Mouse (Mus musculus) embryonic facial prominence, embryonic 12.5 days (tissue): Measurements from ENCODE around the gene Fam25c. TPM values are rescaled to one million over a fixed set of nuclear protein-coding genes. Genes with fewer than 3 reads are reported as not detected.

Experiments
- ATAC-seq: fragments of 200-750 bp; cut with Nextera tagmentation; 2 replicates; pipeline ENCODE4 v1.8.0; 2017; ENCODE audit not compliant: insufficient number of reproducible peaks, insufficient read depth, low FRiP score, low TSS enrichment
- H3K27ac ChIP-seq: fragments of 300-500 bp; sonication (generic); 2 replicates; pipeline ENCODE4 v1.5.1; 2016; ENCODE audit warnings: mild to moderate bottlenecking
- H3K27me3 ChIP-seq: fragments of 300-500 bp; sonication (generic); 2 replicates; pipeline ENCODE4 v1.6.1; 2016; ENCODE audit warnings: mild to moderate bottlenecking, moderate library complexity
- H3K36me3 ChIP-seq: fragments of 300-500 bp; sonication (generic); 2 replicates; pipeline ENCODE4 v1.6.1; 2016; ENCODE audit warnings: mild to moderate bottlenecking
- H3K4me1 ChIP-seq: fragments of 300-500 bp; sonication (generic); 2 replicates; pipeline ENCODE4 v1.6.1; 2016
- H3K4me2 ChIP-seq: fragments of 300-500 bp; sonication (generic); replicated peaks from 2 replicates; pipeline ENCODE4 v1.6.1; 2016; ENCODE audit warnings: mild to moderate bottlenecking, moderate library complexity
- H3K4me3 ChIP-seq: fragments of 300-500 bp; sonication (generic); 2 replicates; pipeline ENCODE4 v1.5.1; 2016; ENCODE audit warnings: mild to moderate bottlenecking
- H3K9ac ChIP-seq: fragments of 300-500 bp; sonication (generic); 2 replicates; pipeline ENCODE4 v1.6.1; 2016; ENCODE audit warnings: mild to moderate bottlenecking, moderate library complexity
- H3K9me3 ChIP-seq: fragments of 300-500 bp; sonication (generic); 2 replicates; pipeline ENCODE4 v1.6.1; 2016; ENCODE audit warnings: mild to moderate bottlenecking, moderate library complexity
- WGBS: fragments of 180-500 bp; shearing (Covaris S2); methylation state at CpG from one replicate; pipeline ENCODE4 v1.1.7; 2016; 5-methylcytosine and 5-hydroxymethylcytosine counted together
- polyA plus RNA-seq: library from polyadenylated mRNA; unstranded; fragments of >200 nt; fragmentation: Nextera tagmentation; extraction: Ambion mirVana; gene quantifications from 2 replicates; pipeline ENCODE4 v1.2.1, GENCODE M21; 2016

Fam25c gene
- polyA plus RNA-seq, 1 experiment from 2014 or later: not detected

GRCm38 (mm10) chr14:34347084-34347483, 8.1 kb downstream of the Fam25c start:
- 0 out of 2 replicates have a peak, but pooled peaks cover 6% of the 10 kb centered on the region for H3K4me1 ChIP-seq
- ATAC-seq: no peak
- H3K27ac ChIP-seq: no peak overlapping the region
- no peaks in the 10 kb centered on the region for H3K27me3 ChIP-seq
- H3K4me2 ChIP-seq: no peak overlapping the region
- peaks cover 19% of the 10 kb centered on the region for H3K36me3 ChIP-seq
- H3K9ac ChIP-seq: no peak overlapping the region
- H3K4me3 ChIP-seq: no peak overlapping the region
- H3K9me3 ChIP-seq: no peaks in the 10 kb centered on the region
- 91% methylated on average over 5 of the region's 5 CpGs for WGBS

GRCm38 (mm10) chr14:34345771-34346566, 9.3 kb downstream of the Fam25c start:
- Histone ChIP-seq H3K27me3 (no peaks in the 10 kb centered on the region), H3K9me3 (no peaks in the 10 kb centered on the region), H3K4me3 (no peak overlapping the region), H3K36me3 (peaks cover 28% of the 10 kb centered on the region), H3K4me2 (no peak overlapping the region), H3K4me1 (0 out of 2 replicates have a peak, but pooled peaks cover 6% of the 10 kb centered on the region), H3K9ac (no peak overlapping the region), H3K27ac (no peak overlapping the region)
- 56% methylated on average over 12 of the region's 12 CpGs for WGBS
- no peak for ATAC-seq

- no peak overlapping the region for H3K4me2 ChIP-seq
- peaks cover 37% of the 10 kb centered on the region for H3K36me3 ChIP-seq
- 86% methylated on average over 5 of the region's 5 CpGs for WGBS
- H3K27me3 ChIP-seq: no peaks in the 10 kb centered on the region
- 0 out of 2 replicates have a peak, but pooled peaks cover 6% of the 10 kb centered on the region for H3K4me1 ChIP-seq
- H3K9me3 ChIP-seq: no peaks in the 10 kb centered on the region
- H3K9ac ChIP-seq: no peak overlapping the region
- no peak overlapping the region for H3K27ac ChIP-seq
- ATAC-seq: no peak
- H3K4me3 ChIP-seq: no peak overlapping the region
These were observed 10.9 kb downstream of the Fam25c start for GRCm38 (mm10) chr14:34344361-34344760.

- WGBS: 89% methylated on average over 4 of the region's 4 CpGs
- Histone ChIP-seq H3K36me3 (peaks cover 45% of the 10 kb centered on the region), H3K9ac (no peak overlapping the region), H3K4me1 (0 out of 2 replicates have a peak, but pooled peaks cover 6% of the 10 kb centered on the region), H3K27me3 (no peaks in the 10 kb centered on the region), H3K9me3 (no peaks in the 10 kb centered on the region), H3K27ac (no peak overlapping the region), H3K4me3 (no peak overlapping the region), H3K4me2 (no peak overlapping the region)
- no peak for ATAC-seq
These were observed 12.2 kb downstream of the Fam25c start for GRCm38 (mm10) chr14:34343078-34343477.

GRCm38 (mm10) chr14:34341993-34342392, 13.2 kb downstream of the Fam25c start:
- Histone ChIP-seq H3K36me3 (peaks cover 56% of the 10 kb centered on the region), H3K4me2 (no peak overlapping the region), H3K4me1 (0 out of 2 replicates have a peak, but pooled peaks cover 6% of the 10 kb centered on the region), H3K4me3 (no peak overlapping the region), H3K27me3 (no peaks in the 10 kb centered on the region), H3K27ac (no peak overlapping the region), H3K9ac (no peak overlapping the region), H3K9me3 (no peaks in the 10 kb centered on the region)
- 87% methylated on average over 4 of the region's 4 CpGs for WGBS
- ATAC-seq: no peak

- no peak overlapping the region for H3K4me3 ChIP-seq
- H3K9me3 ChIP-seq: no peaks in the 10 kb centered on the region
- peaks cover 80% of the 10 kb centered on the region for H3K36me3 ChIP-seq
- 78% methylated on average over 1 of the region's 1 CpGs for WGBS
- no peak overlapping the region for H3K27ac ChIP-seq
- H3K27me3 ChIP-seq: no peaks in the 10 kb centered on the region
- no peak overlapping the region for H3K9ac ChIP-seq
- H3K4me1 ChIP-seq: no peaks in the 10 kb centered on the region
- no peak overlapping the region for H3K4me2 ChIP-seq
- ATAC-seq: no peak
These were observed 15.8 kb downstream of the Fam25c start for GRCm38 (mm10) chr14:34339446-34339845.

GRCm38 (mm10) chr14:34332476-34332875, 22.8 kb downstream of the Fam25c start:
- Histone ChIP-seq H3K9ac (no peak overlapping the region), H3K27me3 (no peaks in the 10 kb centered on the region), H3K4me2 (no peak overlapping the region), H3K9me3 (no peaks in the 10 kb centered on the region), H3K27ac (no peak overlapping the region), H3K4me1 (no peaks in the 10 kb centered on the region), H3K4me3 (no peak overlapping the region), H3K36me3 (peaks cover 76% of the 10 kb centered on the region)
- 91% methylated on average over 5 of the region's 5 CpGs for WGBS
- ATAC-seq: no peak

GRCm38 (mm10) chr14:34331886-34332285, 23.3 kb downstream of the Fam25c start:
- Histone ChIP-seq H3K9me3 (no peaks in the 10 kb centered on the region), H3K4me3 (no peak overlapping the region), H3K9ac (no peak overlapping the region), H3K4me2 (no peak overlapping the region), H3K4me1 (no peaks in the 10 kb centered on the region), H3K27ac (no peak overlapping the region), H3K27me3 (no peaks in the 10 kb centered on the region), H3K36me3 (peaks cover 70% of the 10 kb centered on the region)
- ATAC-seq: no peak
- 90% methylated on average over 3 of the region's 3 CpGs for WGBS

GRCm38 (mm10) chr14:34330657-34331158, 24.5 kb downstream of the Fam25c start:
- H3K27ac ChIP-seq: no peak overlapping the region
- no peak for ATAC-seq
- no peak overlapping the region for H3K9ac ChIP-seq
- 94% methylated on average over 9 of the region's 9 CpGs for WGBS
- no peaks in the 10 kb centered on the region for H3K4me1 ChIP-seq
- no peak overlapping the region for H3K4me3 ChIP-seq
- no peaks in the 10 kb centered on the region for H3K27me3 ChIP-seq
- H3K9me3 ChIP-seq: no peaks in the 10 kb centered on the region
- peaks cover 62% of the 10 kb centered on the region for H3K36me3 ChIP-seq
- no peak overlapping the region for H3K4me2 ChIP-seq

GRCm38 (mm10) chr14:34327618-34328017, 27.6 kb downstream of the Fam25c start:
- peaks cover 57% of the 10 kb centered on the region for H3K36me3 ChIP-seq
- no peaks in the 10 kb centered on the region for H3K9me3 ChIP-seq
- 94% methylated on average over 1 of the region's 1 CpGs for WGBS
- no peak overlapping the region for H3K27ac ChIP-seq
- ATAC-seq: no peak
- no peaks in the 10 kb centered on the region for H3K27me3 ChIP-seq
- no peak overlapping the region for H3K4me3 ChIP-seq
- H3K4me1 ChIP-seq: no peaks in the 10 kb centered on the region
- H3K4me2 ChIP-seq: no peak overlapping the region
- no peak overlapping the region for H3K9ac ChIP-seq

GRCm38 (mm10) chr14:34326606-34327005, 28.6 kb downstream of the Fam25c start:
- Histone ChIP-seq H3K9ac (no peak overlapping the region), H3K36me3 (peaks cover 51% of the 10 kb centered on the region), H3K27ac (no peak overlapping the region), H3K4me1 (no peaks in the 10 kb centered on the region), H3K9me3 (no peaks in the 10 kb centered on the region), H3K27me3 (no peaks in the 10 kb centered on the region), H3K4me3 (no peak overlapping the region), H3K4me2 (no peak overlapping the region)
- ATAC-seq: no peak
- WGBS: 93% methylated on average over 3 of the region's 3 CpGs

- H3K36me3 ChIP-seq: peaks cover 42% of the 10 kb centered on the region
- H3K9me3 ChIP-seq: no peaks in the 10 kb centered on the region
- H3K9ac ChIP-seq: no peak overlapping the region
- H3K4me2 ChIP-seq: no peak overlapping the region
- H3K27me3 ChIP-seq: no peaks in the 10 kb centered on the region
- no peak overlapping the region for H3K4me3 ChIP-seq
- WGBS: 94% methylated on average over 5 of the region's 5 CpGs
- ATAC-seq: no peak
- H3K27ac ChIP-seq: no peak overlapping the region
- H3K4me1 ChIP-seq: no peaks in the 10 kb centered on the region
These were observed 31.6 kb downstream of the Fam25c start for GRCm38 (mm10) chr14:34323576-34324085.
